Mouse (Mus musculus): ENCODE data around the gene Utp11.

DNA sequence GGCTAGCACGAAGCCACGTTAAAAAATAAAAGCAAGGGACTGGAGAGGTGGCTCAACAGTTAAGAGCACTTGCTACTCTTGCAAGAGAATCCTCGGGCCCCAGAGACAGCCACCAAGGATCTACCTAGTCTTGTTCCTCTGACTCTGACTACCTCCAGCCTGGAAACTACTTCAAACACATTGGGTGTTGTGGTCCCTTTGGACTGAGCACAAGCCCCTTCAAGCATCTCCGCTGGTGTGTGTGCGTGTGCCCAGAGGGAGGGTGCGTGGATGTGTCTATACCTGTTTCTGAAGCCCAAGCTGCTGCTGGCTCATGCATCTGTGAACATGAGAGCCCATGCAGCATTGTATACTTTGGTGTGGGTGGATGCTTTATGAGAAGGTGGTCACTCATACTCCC, 17.4 kb downstream of the Utp11 start:
- TF ChIP-seq CTCF (IDR thresholded peaks at IDR 0.05; ENCODE audit: control insufficient read depth, insufficient read depth, insufficient read length) = no peak
- no peak for TF ChIP-seq USF1 (IDR thresholded peaks at IDR 0.05; ENCODE audit: low read depth)
- no peak for TF ChIP-seq MAX (IDR thresholded peaks at IDR 0.05)
- no peak for TF ChIP-seq CEBPB (IDR thresholded peaks at IDR 0.05; ENCODE audit: low read depth)
- no peak for TF ChIP-seq MYOG (IDR thresholded peaks at IDR 0.05; ENCODE audit: control insufficient read depth, extremely low read depth, insufficient read length)
- TF ChIP-seq MYOD1 (IDR thresholded peaks at IDR 0.05; ENCODE audit: control insufficient read depth, insufficient read length, low read depth) = no peak
- TF ChIP-seq FOSL1 (IDR thresholded peaks at IDR 0.05; ENCODE audit: insufficient read depth, low read length, poor library complexity, severe bottlenecking) = no peak

Data from C2C12 (cell line).